Mouse (Mus musculus) retina, postnatal 1 day (tissue): ENCODE data around the gene Spag6l.
"Not testable (repeated sequence)": the region's sequence is repeated elsewhere in the genome, so short reads cannot be mapped to it uniquely, and the experiment has no call there.

Experiments
- DNase-seq: peaks from one replicate; pipeline ENCODE4 v3.0.0-alpha.2; 2012

Gene Spag6l

DNA sequence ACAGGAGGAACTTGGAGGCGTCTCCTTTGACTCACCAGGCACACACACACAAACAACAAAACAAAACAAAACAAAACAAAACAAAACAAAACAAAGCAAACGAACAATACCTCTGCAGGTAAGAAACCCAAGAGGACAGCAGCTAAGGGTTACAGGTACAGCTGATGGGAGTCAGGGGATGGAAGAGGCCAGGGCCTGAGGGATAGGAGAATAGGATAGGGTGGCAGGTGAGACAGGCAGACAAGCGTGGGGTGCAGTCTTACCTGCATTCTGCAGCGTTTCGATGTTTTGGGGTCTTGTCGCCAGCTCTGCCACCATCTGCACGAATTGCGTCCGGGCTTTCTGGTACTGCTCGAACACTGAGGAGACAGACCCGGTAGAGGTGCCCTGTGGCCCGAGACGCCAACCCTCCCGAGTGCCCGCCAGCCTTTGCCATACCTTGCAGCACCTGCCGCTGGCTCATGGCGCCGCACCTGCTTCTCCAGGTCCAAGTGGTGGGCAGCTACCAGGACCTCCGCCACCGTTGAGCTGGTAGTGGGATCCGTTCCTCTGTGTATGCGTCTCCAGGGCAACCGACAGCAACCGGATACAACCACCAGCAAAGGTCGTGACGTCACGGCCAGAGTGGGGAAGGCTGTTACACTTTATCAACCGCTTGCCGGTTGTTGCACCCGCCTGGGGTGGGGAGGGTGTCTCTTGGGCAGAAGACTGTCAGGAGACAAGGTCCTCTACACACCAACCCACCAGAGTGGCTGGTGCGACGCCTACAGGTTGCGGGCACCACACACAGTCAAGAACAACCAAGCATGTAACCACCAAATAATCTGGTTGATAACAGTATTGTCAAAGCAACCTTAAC is at the start of gene Spag6l:
Gene Spag6l, minus strand, starts transcription at position 700 of the 859 bp plus-strand sequence.
- DNase-seq: peak; percentile 89

DNA sequence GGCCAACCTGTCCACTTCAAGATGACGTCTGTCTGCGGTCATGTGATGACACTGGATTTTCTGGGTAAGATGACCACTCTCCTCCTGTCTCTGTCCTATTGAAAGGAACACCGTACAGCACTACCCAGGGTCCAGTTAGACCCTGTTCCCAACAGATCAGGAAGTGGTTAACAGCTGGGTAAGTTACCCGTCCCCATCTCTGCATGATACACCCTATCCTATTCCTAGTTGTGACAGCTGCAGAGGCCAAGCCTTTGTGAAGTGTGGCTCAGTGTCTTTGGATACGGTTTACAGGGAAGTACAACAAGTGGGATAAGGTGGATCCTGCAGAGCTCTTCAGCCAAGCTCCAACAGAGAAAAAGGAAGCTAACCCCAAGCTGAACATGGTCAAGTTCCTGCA is 49.8 kb upstream of the Spag6l start:
- DNase-seq: no peak

DNA sequence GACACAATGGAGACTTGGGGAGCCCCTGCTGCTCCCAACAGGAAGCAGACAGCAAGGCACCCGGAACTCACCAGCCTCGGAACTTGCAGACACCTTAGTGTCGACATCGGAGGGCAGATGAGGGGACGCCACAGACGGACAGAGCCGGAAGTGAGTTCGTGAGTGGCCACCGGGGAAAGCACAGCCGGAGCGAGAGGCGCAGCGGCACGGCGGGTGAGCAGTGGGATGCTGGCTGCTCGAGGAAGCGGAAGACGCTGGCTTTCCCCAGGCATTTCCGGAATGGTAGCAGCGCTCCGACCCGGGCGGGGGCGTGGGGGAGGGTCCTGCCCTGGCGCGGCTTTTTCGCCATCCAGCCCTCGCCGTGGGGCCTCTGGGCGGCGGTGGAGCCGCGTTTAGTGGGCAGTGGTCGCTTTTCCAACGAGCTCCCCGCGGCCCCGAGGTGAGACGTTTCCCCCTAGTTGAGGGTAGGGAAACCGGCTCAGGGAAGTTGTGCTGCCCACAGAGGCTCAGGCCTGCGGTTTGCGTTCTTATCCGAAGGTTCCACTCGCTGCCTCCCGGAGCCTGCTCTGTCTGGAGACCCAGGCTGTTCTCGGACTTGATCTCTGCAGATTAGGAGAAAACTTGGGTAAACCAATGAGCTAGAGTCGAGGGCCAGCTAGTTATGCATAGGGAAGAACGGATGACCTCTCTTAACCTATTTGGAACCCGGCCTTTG is 41.5 kb upstream of the Spag6l start, which contains the start of the genes Top3b and Vpreb1:
Gene Top3b, plus strand, starts transcription at position 120 of the 715 bp plus-strand sequence.
Gene Vpreb1, minus strand, starts transcription at position 227 of the 715 bp plus-strand sequence.
- DNase-seq: peak; percentile 98

DNA sequence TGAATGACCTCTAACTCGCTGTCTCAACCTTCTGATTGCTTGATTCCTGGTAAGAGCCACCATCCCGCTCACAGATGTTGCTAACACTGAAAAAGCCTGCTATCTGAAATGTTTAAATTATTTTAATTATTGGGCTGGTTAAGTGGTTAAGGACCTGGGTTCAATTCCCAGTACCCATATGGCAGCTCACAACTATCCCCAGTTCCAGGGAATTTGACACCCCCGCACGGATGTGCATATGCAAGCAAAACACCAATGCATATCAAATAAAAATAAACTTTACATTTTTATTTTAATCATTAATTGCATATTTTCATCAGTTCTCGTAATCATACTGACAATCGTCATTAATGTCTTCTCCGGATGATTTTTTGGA is 41.0 kb upstream of the Spag6l start:
- no peak for DNase-seq

DNA sequence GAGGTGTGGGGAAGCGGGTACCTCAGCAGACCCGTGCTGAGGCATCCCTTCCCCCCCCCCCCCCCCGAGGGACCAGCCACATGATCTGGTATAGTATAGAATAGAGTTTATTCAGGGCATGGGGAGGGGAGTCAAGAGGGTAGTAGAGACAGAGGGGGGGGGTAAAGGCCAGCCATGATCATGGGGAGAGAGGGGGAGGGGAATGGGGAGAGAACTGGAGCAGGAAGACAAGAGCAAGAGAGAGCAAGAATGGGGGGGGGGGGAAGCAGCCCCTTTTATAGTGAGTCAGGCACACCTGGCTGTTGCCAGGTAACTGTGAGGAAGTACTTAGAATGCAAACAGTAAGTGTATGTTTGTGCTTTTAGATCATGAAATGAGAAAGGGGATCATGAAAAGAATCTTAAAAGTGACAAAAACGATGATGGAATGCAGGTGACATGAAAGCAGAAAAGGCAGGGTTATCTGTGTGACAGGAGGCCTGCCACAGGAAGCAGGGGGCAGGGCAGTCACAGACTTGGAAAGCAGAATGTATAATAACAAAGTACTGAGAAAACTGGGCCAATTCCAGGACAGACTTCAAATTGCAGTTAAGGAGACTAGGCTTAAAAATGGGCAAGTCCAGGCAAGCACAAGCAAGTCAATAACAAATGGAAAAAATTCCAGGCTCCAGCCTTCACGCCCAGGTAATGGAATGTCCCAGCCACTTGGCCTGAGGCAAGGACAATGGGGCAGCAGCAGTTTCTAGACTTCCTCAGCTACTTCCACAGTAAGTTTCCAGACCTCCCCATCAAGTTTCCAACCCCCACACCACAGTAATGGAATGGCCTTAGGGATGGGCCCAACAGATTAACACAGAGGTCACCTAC is 36.7 kb upstream of the Spag6l start:
- DNase-seq: no peak

DNA sequence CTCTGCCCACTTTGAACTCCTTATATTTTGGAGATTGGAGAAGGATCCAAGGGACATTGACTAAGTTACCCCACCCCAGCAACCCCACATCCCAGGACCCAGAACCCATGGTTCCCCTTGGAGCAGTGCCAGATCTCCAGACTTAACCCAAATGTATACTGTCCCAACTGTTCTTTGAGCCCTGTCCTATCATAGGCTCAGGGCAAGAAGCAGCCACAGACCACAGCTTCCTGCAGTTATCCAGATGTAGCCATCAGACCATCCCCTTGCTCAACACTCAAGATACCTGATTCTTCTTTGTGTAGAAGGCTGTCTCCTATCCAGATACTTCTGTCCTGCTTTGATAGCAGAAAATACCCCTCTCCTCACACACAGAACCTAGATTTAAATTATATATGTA is 36.0 kb upstream of the Spag6l start:
- DNase-seq: no peak

DNA sequence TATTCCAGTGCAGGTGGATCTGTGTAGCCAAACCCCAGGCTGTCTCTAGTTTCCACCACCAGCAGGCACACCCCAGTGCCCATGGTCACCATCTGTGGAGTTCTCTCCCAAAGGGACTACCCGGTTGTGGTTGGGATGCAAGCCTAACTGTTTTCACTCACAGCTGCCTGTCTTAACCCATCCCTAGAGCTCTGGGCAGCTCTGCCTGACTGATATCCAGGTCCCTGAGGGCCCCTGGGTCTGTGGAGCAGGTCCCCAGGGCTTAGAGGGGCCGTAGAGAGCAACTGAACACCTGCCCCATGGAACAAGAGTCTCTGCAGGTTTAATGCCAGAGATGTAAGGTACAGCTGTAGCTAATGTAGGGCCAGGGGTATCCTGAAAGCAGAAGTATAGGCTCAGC is 34.7 kb upstream of the Spag6l start, which contains the start of gene Igll1:
Gene Igll1, minus strand, starts transcription at position 8 of the 400 bp plus-strand sequence.
- DNase-seq: no peak

DNA sequence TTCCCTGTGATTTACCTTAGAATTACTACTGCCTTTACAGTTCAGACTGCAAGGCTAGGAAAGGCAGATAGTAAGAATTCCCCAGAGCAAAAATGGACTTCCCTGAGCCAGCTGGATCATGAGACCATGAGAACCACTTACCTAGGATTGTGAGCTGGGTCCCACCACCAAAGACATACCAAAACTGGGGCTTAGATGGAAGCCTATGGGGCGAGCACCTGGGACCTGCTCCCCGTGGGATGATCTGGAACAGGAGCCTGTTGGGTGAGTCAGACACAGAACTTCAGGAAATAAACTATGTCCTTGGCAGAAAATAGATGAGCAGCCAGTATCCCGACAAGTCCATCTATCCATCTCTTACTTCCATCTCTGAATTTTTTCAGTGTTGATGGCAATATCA is 33.0 kb upstream of the Spag6l start:
- DNase-seq: no peak

DNA sequence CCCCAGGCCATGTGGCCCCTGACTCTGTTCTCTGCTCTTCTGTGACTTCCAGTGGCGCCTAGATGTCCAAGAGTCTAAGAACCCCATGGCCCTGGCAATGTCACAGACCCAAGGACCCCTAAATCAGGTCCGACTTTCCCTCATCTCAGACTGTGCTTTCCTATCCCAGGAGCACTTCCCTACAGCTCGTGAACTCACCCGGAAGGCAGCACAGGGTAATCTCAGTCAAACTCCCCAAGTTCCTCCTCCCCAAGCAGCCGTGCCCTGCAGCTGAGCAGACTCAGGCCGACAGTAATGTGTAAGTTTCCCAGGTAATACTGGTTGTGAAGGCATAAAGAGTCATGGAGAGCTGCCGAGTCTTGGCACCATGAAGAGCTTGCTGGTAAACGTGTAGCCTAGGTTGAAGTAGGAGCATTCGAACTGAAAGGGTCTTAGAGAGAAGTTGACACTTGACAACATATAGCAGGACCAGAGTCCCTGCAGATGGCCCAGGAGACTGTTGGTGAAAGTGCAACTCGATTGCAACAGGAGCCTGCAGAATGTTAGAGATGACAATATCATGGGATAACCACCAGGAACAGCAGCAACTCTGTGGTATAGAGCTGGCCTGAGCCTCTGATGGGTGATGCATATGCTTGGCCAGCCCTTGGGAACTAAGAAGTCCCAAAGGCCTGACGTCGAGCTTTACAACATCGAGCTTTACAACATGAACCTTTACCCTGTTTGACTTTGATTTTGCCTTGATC is 27.6 kb upstream of the Spag6l start:
- DNase-seq: no peak

DNA sequence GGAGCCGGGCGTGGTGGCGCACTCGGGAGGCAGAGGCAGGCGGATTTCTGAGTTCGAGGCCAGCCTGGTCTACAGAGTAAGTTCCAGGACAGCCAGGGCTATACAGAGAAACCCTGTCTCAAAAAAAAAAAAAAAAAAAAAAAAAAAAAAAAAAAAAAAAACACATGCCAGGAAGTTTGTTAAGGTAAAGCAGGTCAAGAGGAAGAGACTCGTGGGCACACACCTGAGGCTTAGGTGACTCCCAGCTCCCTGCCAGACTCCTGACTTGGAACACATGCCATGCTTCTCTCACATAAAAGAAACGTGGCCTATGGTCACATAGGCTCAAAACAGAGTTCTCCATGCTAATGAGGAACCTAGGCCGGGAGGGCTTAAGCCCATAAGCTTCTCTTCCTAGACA is 26.8 kb upstream of the Spag6l start:
- DNase-seq: not testable (repeated sequence)

DNA sequence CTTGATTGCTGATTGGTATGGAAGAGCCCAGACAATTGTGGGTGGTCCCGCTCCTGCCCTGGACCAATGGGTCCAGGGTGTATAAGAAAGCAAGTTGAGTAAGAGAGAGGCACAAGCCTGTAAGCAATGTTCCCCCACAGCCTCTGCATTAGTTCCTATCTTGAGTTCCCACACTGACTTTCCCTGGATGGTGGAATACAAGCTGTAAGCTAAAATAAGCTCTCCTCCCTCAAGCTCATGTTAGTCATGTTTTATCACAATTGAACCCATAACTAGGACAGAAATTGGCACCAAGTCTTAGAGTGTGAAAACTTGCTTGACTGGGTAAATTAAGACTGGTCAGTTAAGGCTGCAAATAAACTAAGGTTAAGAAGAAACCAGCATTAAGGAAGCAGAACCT is 26.3 kb upstream of the Spag6l start:
- DNase-seq: no peak

DNA sequence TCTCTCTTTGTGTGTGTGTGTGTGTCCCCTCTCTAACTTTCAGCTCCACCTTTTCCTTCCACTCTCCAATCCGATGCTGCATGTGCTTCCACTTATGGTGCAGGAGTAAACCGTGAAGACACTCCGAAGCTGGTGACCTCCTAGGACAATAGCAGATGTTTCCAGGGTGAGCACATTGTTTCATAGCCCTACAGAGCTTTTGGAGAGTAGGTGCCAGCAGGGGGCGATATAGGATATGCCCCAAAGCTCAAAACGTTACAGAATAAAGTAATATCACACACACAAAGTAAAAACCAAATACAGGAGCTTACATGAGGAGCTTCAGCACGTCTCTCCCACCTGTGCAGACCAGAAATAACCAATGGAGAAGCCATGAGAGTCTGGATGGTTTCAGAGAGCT is 25.6 kb upstream of the Spag6l start:
- DNase-seq: peak; percentile 66

DNA sequence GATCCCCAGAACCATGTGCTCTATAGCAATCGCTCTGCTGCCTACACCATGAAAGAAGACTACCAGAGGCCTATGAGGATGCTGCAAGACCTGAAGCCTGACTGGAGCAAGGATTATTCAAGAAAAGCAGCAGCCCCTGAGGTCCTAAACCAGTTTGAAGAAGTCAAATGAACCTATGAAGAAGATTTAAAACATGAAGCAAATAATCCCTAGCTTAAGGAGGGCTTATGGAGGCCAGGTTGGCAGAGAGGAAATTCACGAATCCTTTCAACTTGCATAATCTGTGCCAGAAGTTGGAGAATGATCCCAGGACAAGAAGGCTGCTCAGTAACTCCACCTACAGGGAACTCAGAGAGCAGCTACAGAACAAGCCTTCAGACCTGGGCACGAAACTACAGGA is 23.2 kb upstream of the Spag6l start:
- DNase-seq: no peak

DNA sequence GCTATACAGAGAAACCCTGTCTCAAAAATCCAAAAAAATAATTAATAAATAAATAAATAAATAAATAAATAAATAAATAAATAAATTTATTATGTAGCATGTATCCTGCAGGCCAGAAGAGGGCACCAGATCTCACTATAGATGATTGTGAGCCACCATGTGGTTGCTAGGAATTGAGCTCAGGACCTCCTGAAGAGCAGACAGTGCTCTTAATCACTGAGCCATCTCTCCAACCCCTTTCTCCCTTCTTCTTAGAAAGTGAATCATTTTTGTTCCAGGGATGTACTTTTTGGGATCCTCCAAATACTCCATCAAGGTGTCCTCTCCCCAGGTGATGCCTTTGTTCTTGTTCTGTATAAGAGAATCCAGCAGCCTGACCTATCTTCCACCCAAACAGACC is 19.9 kb upstream of the Spag6l start:
- no peak for DNase-seq

DNA sequence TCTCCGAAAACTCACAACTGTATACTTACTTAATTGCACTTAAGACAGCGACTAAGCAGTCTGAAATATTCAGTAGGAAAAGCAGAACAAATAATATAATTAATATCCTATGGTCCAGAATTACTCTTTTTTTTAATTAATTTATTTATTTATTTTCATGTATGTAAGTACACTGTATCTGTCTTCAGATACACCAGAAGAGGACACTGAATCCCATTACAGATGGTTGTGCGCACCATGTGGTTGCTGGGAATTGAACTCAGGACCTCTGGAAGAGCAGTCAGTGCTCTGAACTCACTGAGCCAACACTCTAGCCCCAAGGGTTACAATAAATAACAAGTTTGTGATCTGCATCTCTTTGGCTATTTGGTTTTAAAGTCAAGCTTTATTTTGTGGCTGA is 415 bp upstream of the Spag6l start:
- no peak for DNase-seq

DNA sequence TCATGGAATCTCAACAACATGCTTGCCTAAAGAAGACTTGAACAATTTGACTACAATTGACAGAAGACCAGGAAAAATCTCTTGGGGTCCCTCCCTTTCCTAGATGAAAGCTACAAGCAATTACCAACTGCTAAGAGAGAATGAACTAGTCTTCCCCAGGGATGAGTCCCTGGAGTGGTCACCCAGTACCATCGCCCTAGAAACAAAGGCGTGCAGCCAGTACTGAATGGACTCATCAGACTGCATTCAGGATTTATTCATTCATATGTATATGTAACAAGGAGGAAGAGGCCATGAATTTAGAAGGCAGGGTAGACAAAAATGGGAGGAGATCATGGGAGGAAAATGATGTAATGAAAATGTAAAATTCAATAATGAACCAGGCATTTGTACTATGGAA is 3.0 kb downstream of the Spag6l start:
- DNase-seq: no peak

DNA sequence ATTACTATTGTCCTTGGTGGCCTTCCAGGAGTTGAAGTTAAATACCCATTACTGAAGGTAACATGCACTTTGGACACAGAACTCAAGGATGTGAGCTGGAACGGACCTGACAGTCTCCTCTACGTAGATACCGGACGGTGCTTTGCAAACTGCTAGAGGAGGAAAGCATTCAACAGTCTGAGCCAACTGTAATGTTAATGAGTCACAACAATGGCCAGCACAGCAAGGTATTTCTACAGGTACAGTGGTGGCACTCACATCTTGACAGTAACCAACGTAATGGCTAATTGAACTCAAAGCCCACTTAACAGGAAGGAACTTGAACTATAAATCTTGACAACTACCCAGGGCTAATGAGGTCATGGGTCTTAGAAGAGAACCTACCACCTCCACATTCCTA is 3.8 kb downstream of the Spag6l start:
- no peak for DNase-seq

DNA sequence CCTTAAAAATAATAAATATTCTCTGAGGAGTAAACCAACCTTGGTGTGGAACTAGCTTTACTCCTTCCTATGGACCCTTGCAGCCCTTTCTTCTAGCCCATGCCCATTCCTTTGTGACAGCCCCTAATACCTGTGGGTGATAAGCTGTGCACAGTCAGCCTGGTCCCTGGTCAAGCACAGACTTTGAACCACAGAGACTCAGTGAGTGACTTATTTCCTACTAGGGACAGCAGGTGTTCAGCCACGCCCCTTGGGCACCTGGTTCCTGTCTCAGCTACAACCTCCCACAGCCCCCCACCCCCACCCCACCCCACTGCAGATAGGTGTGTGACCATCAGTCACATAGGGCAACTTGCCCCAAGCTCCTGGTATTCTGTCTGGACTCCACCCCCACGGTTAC is 22.9 kb downstream of the Spag6l start:
- DNase-seq: no peak
